Mouse (Mus musculus): ENCODE results near the gene Wdr37. TPM values are rescaled to one million over a fixed set of nuclear protein-coding genes. Genes with fewer than 3 reads are reported as not detected.

Wdr37 gene
- polyA plus RNA-seq, 1 experiment from 2014 or later = 20.4 TPM

DNA sequence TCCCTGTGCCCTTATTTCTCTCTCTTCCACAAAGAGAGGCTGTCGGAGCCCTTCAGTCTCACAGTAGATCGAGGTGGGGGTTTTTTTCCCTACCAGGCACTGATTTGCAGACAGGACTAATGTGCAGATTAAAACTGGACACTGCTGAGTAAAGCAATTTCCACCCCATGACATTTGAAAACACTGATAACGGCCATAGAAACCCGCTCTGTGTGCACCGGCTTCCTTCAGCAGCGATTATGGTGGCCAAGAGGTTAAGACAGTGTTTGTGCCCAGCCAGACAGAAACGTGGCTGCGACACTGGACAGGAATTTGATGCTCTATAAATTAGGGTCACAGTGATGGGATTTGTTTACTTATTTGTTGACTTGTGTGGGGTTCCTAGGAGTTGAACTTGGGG, 78.5 kb downstream of the Wdr37 start:
- no peak overlapping the region for H3K27ac ChIP-seq (ENCODE audit: low read length)
- no peaks in the 10 kb centered on the region for H3K4me1 ChIP-seq (ENCODE audit: control insufficient read depth, insufficient read depth, low read length)
- no peaks in the 10 kb centered on the region for H3K36me3 ChIP-seq (ENCODE audit: control insufficient read depth, insufficient read depth, low read length)
- H3K9me3 ChIP-seq (replicated peaks; ENCODE audit: control insufficient read depth, low read length) = no peaks in the 10 kb centered on the region
- no peak overlapping the region for H3K9ac ChIP-seq (ENCODE audit: low read length)
- no peak overlapping the region for H3K4me2 ChIP-seq (ENCODE audit: low read depth, low read length)
- no peak overlapping the region for H3K4me3 ChIP-seq (replicated peaks; ENCODE audit: low read length)
- H3K27me3 ChIP-seq (ENCODE audit: control insufficient read depth, insufficient read depth, low read length) = no peaks in the 10 kb centered on the region
- 59% methylated on average over 8 of the region's 8 CpGs for WGBS
- ATAC-seq (ENCODE audit: insufficient read depth, low FRiP score) = no peak

DNA sequence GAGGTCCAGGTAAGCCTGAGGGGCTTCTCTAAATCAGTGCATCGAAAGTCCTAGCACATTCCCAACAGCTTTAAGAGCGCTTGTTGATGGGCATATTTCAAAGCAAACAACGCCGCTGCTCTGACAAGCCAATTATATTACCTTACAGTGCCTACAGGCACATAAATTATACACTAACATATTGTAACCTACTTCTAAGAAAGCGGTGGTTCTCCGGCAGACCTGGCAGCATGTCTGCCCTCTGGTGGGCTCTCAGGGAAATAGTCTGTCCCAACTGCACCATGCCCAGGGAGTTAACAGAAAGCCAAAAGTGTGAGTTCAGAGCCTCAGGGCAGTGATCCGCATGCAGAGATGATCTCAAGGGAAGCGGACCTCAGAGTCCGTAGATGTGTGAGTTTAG, 86.5 kb downstream of the Wdr37 start:
- WGBS = 33% methylated on average over 9 of the region's 9 CpGs
- no peak overlapping the region for H3K4me3 ChIP-seq (replicated peaks; ENCODE audit: low read length)
- ATAC-seq (ENCODE audit: insufficient read depth, low FRiP score) = no peak

GRCm38 (mm10) chr13:8784308-8785061, 87.2 kb downstream of the Wdr37 start:
- Histone ChIP-seq H3K27me3 (ENCODE audit: control insufficient read depth, insufficient read depth, low read length) (no peaks in the 10 kb centered on the region), H3K4me3 (replicated peaks; ENCODE audit: low read length) (no peak overlapping the region), H3K4me2 (ENCODE audit: low read depth, low read length) (no peak overlapping the region), H3K36me3 (ENCODE audit: control insufficient read depth, insufficient read depth, low read length) (no peaks in the 10 kb centered on the region), H3K27ac (ENCODE audit: low read length) (no peak overlapping the region), H3K9ac (ENCODE audit: low read length) (no peak overlapping the region), H3K9me3 (replicated peaks; ENCODE audit: control insufficient read depth, low read length) (no peaks in the 10 kb centered on the region; the same call in 1 of the 2 replicates), H3K4me1 (ENCODE audit: control insufficient read depth, insufficient read depth, low read length) (no peaks in the 10 kb centered on the region)
- ATAC-seq (ENCODE audit: insufficient read depth, low FRiP score) = no peak
- WGBS = 66% methylated on average over 14 of the region's 14 CpGs

More for the DNA sequence above, 86.5 kb downstream of the Wdr37 start:
- Histone ChIP-seq H3K4me1 (ENCODE audit: control insufficient read depth, insufficient read depth, low read length) (no peaks in the 10 kb centered on the region), H3K9ac (ENCODE audit: low read length) (no peak overlapping the region), H3K4me2 (ENCODE audit: low read depth, low read length) (no peak overlapping the region), H3K27ac (ENCODE audit: low read length) (no peak overlapping the region), H3K9me3 (replicated peaks; ENCODE audit: control insufficient read depth, low read length) (no peaks in the 10 kb centered on the region; the same call in 1 of the 2 replicates), H3K27me3 (ENCODE audit: control insufficient read depth, insufficient read depth, low read length) (no peaks in the 10 kb centered on the region), H3K36me3 (ENCODE audit: control insufficient read depth, insufficient read depth, low read length) (no peaks in the 10 kb centered on the region)

- ATAC-seq (ENCODE audit: insufficient read depth, low FRiP score) = no peak
- no peak overlapping the region for H3K9ac ChIP-seq (ENCODE audit: low read length)
- no peaks in the 10 kb centered on the region for H3K36me3 ChIP-seq (ENCODE audit: control insufficient read depth, insufficient read depth, low read length)
- H3K4me1 ChIP-seq (ENCODE audit: control insufficient read depth, insufficient read depth, low read length) = no peaks in the 10 kb centered on the region
- H3K4me2 ChIP-seq (ENCODE audit: low read depth, low read length) = no peak overlapping the region
- H3K27me3 ChIP-seq (ENCODE audit: control insufficient read depth, insufficient read depth, low read length) = no peaks in the 10 kb centered on the region
- no peak overlapping the region for H3K27ac ChIP-seq (ENCODE audit: low read length)
- no peaks in the 10 kb centered on the region; the same call in 1 of the 2 replicates for H3K9me3 ChIP-seq (replicated peaks; ENCODE audit: control insufficient read depth, low read length)
- no peak overlapping the region for H3K4me3 ChIP-seq (replicated peaks; ENCODE audit: low read length)
- WGBS = 86% methylated on average over 10 of the region's 10 CpGs
These were observed 87.9 kb downstream of the Wdr37 start for GRCm38 (mm10) chr13:8783686-8784307.

DNA sequence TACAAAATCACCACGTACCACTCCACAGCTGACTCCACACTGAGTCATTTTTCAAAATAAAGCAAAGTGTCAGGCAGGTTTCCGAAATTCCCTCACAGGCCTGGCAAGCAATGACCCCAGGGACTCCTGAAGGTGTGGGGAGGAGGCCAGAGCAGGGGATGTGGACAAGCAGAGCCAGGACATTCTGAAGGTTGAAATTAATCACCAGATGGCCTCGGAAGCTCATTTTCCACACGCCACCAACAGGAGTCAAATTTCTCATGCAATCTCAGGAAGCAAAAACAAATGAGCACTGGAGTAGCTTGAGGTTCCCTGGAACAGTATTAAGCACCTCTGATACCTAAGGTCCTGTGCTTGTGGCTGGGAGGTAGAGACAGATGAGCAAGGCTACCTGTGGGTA, 89.1 kb downstream of the Wdr37 start:
- no peak for ATAC-seq (ENCODE audit: insufficient read depth, low FRiP score)
- Histone ChIP-seq H3K4me1 (ENCODE audit: control insufficient read depth, insufficient read depth, low read length) (no peaks in the 10 kb centered on the region), H3K36me3 (ENCODE audit: control insufficient read depth, insufficient read depth, low read length) (no peaks in the 10 kb centered on the region), H3K4me3 (replicated peaks; ENCODE audit: low read length) (no peak overlapping the region), H3K9me3 (replicated peaks; ENCODE audit: control insufficient read depth, low read length) (no peaks in the 10 kb centered on the region; the same call in 1 of the 2 replicates), H3K4me2 (ENCODE audit: low read depth, low read length) (no peak overlapping the region), H3K27ac (ENCODE audit: low read length) (no peak overlapping the region), H3K27me3 (ENCODE audit: control insufficient read depth, insufficient read depth, low read length) (no peaks in the 10 kb centered on the region), H3K9ac (ENCODE audit: low read length) (no peak overlapping the region)
- WGBS = 32% methylated on average over 4 of the region's 4 CpGs

DNA sequence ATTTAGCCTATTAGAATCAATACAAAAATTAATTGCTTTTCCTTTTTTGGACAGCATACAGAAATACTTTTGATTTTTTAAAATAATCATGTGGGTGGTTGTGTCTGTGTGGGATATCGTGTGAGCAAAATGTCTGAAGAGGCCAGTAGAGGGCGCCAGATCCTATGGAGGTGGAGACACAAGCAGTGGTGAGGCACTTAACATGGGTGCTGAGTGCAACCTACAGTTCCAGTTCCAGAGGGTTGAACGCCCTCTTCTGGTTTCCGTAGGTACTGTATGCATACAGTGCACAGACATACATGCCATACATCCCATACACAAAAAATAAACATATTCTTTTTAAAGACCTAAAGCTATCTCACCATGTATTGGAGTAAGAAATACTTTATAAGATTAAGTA, 91.3 kb downstream of the Wdr37 start:
- Histone ChIP-seq H3K36me3 (ENCODE audit: control insufficient read depth, insufficient read depth, low read length) (no peaks in the 10 kb centered on the region), H3K4me3 (replicated peaks; ENCODE audit: low read length) (no peak overlapping the region), H3K4me2 (ENCODE audit: low read depth, low read length) (no peak overlapping the region), H3K9me3 (replicated peaks; ENCODE audit: control insufficient read depth, low read length) (no peaks in the 10 kb centered on the region; the same call in 1 of the 2 replicates), H3K27ac (ENCODE audit: low read length) (no peak overlapping the region), H3K27me3 (ENCODE audit: control insufficient read depth, insufficient read depth, low read length) (no peaks in the 10 kb centered on the region), H3K4me1 (ENCODE audit: control insufficient read depth, insufficient read depth, low read length) (no peaks in the 10 kb centered on the region), H3K9ac (ENCODE audit: low read length) (no peak overlapping the region)
- no peak for ATAC-seq (ENCODE audit: insufficient read depth, low FRiP score)
- WGBS = 59% methylated on average over 4 of the region's 4 CpGs

DNA sequence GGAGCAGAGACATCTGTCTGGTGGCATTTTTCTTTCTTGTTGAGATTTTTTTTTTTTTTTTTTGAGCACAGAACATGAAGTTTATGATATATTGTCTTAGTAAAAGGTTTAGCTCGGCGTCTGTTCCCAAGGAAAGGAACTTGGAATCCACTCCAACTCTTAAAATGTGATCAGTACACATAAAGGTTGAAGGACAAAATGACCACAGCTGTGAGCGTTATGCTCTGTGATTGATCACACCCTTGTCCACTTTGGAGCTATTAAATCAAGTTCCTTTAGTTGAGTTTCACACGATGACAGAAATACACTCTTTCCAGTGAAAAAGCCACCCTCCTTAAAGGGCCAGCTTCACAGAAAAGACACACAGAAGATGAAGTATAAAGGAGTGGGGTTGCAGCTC, 101.1 kb downstream of the Wdr37 start:
- no peaks in the 10 kb centered on the region for H3K27me3 ChIP-seq (ENCODE audit: control insufficient read depth, insufficient read depth, low read length)
- H3K27ac ChIP-seq (ENCODE audit: low read length) = no peak overlapping the region
- 33% methylated on average over 4 of the region's 4 CpGs for WGBS
- no peak overlapping the region for H3K4me2 ChIP-seq (ENCODE audit: low read depth, low read length)
- no peak for ATAC-seq (ENCODE audit: insufficient read depth, low FRiP score)
- no peaks in the 10 kb centered on the region for H3K36me3 ChIP-seq (ENCODE audit: control insufficient read depth, insufficient read depth, low read length)
- H3K4me3 ChIP-seq (replicated peaks; ENCODE audit: low read length) = no peak overlapping the region
- no peak overlapping the region for H3K9ac ChIP-seq (ENCODE audit: low read length)
- H3K4me1 ChIP-seq (ENCODE audit: control insufficient read depth, insufficient read depth, low read length) = no peaks in the 10 kb centered on the region
- no peaks in the 10 kb centered on the region for H3K9me3 ChIP-seq (replicated peaks; ENCODE audit: control insufficient read depth, low read length)

- no peaks in the 10 kb centered on the region for H3K36me3 ChIP-seq (ENCODE audit: control insufficient read depth, insufficient read depth, low read length)
- no peaks in the 10 kb centered on the region for H3K9me3 ChIP-seq (replicated peaks; ENCODE audit: control insufficient read depth, low read length)
- no peak overlapping the region for H3K9ac ChIP-seq (ENCODE audit: low read length)
- H3K27me3 ChIP-seq (ENCODE audit: control insufficient read depth, insufficient read depth, low read length) = no peaks in the 10 kb centered on the region
- H3K4me3 ChIP-seq (replicated peaks; ENCODE audit: low read length) = no peak overlapping the region
- H3K4me2 ChIP-seq (ENCODE audit: low read depth, low read length) = no peak overlapping the region
- 93% methylated on average over 7 of the region's 7 CpGs for WGBS
- no peak overlapping the region for H3K27ac ChIP-seq (ENCODE audit: low read length)
- no peaks in the 10 kb centered on the region for H3K4me1 ChIP-seq (ENCODE audit: control insufficient read depth, insufficient read depth, low read length)
- no peak for ATAC-seq (ENCODE audit: insufficient read depth, low FRiP score)
These were observed 102.0 kb downstream of the Wdr37 start for GRCm38 (mm10) chr13:8769654-8770227.

- Histone ChIP-seq H3K27me3 (ENCODE audit: control insufficient read depth, insufficient read depth, low read length) (no peaks in the 10 kb centered on the region), H3K4me1 (ENCODE audit: control insufficient read depth, insufficient read depth, low read length) (no peaks in the 10 kb centered on the region), H3K4me3 (replicated peaks; ENCODE audit: low read length) (no peak overlapping the region), H3K9ac (ENCODE audit: low read length) (no peak overlapping the region), H3K4me2 (ENCODE audit: low read depth, low read length) (no peak overlapping the region), H3K27ac (ENCODE audit: low read length) (no peak overlapping the region), H3K9me3 (replicated peaks; ENCODE audit: control insufficient read depth, low read length) (no peaks in the 10 kb centered on the region), H3K36me3 (ENCODE audit: control insufficient read depth, insufficient read depth, low read length) (no peaks in the 10 kb centered on the region)
- 43% methylated on average over 8 of the region's 8 CpGs for WGBS
- ATAC-seq (ENCODE audit: insufficient read depth, low FRiP score) = no peak
These were observed 110.8 kb downstream of the Wdr37 start for GRCm38 (mm10) chr13:8760940-8761339.

Data from stomach, embryonic 16.5 days (tissue).